Mouse (Mus musculus) neural tube, embryonic 10.5 days (tissue): ENCODE results near the gene Ube2b.

Experiments used
- DNase-seq: peaks from one replicate; pipeline ENCODE4 v3.0.0-alpha.2; 2017; ENCODE audit warnings: low spot score; ENCODE audit errors: extremely low spot score

Gene Ube2b

DNA sequence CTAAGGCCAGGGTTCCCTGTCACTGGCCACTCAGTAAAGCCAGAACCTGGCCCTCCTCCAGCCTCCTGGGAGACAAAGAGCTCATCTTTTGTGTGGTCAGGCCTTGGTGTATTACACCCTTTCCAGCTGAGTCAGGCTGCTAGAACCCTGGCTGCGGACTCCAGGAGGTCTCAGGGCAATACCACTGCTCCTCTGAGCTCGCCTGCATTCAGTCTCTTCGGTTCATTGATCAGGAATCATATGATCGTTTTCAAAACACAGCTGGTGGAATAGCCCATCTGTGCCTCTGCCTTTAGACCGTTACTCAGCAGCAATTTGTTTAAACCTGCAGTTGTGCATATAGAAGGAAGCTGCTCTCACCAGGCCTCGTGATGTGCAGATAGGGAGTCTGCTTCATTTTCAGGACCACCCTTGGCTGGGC is 63.2 kb downstream of the Ube2b start:
- no peak for DNase-seq

DNA sequence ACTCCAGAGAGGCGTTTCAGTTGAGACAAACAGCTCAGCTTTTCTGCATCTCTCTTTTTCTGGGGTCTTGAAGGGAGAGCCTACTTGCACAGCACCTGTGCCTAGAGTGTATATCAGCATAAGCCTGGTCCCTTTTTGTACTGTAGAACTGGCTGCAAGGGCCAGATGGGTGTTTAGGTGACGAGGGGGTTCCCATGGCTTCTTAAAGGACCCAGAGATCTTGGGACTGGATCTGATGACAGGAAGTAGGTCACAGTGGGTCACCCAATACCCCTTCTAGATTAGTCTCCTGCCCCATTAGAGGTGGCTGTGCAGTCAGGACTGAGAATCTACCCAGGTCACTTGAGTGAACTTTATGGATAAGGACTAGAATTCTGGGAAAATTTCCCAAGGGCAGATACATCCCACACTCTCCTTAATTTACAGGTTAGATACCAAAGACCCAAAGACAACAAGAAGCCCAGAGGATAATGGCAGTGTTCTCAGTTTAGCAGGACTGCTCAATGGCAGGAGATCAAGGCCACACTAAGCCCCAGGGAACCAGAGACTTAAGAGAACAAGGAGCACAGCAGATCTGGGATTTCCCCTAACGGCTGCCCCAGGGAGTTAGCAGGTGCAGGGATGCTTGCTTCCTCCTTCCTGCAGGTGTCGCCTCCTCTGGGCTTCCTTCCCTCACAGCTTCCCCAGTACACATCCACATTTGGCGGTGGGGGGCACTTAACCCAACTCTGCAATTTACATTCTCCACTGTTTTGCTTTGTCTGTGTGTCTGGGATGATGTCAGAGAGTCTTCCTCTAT is 64.7 kb downstream of the Ube2b start:
- no peak for DNase-seq
